12 mouse cellular contexts compared by ENCODE assay signal in genomic region chr1:28047964-28048363, GRCm38 (mm10).
"Had no signal": no experiment of that assay in that cellular context is flagged by ENCODE, and none has a peak within 500 bp of the region (broad histone marks: within the 10 kb centered on the region; RNA-seq: fewer than 3 reads in every experiment).

No protein-coding gene starts in this region.

- DNase-seq: kidney, adult 18-20 months; kidney, adult 9 months; kidney, postnatal 25 days; layer of hippocampus, postnatal 36 days; left cerebral cortex, postnatal 4 days; liver, postnatal 0 days; lung, postnatal 36 days; retina, postnatal 1 day; right cerebral cortex, postnatal 25 days; spleen, adult 18-20 months; thymus, postnatal 25 days had no signal

- ATAC-seq: liver, postnatal 0 days; midbrain, embryonic 15.5 days had no signal
